Mouse (Mus musculus) forelimb bud, embryonic 11.5 days (tissue): Measurements from ENCODE around the gene Gm6096.
"Not testable (repeated sequence)": the region's sequence is repeated elsewhere in the genome, so short reads cannot be mapped to it uniquely, and the experiment has no call there.

ENCODE experiments used
- DNase-seq: peaks from one replicate; pipeline ENCODE4 v3.0.0-alpha.2; 2012; ENCODE audit warnings: low read depth, low spot score

The Gm6096 gene

GRCm38 (mm10) chr7:34250738-34251137 is at the start of gene Gm6096:
TSS of gene Gm6096 (plus strand) at chr7:34251038.
- no peak for DNase-seq

GRCm38 (mm10) chr7:34202147-34202546 is 48.7 kb upstream of the Gm6096 start:
- not testable (repeated sequence) for DNase-seq

GRCm38 (mm10) chr7:34206331-34206730 is 44.5 kb upstream of the Gm6096 start:
- DNase-seq, result no peak

- no peak for DNase-seq
Measured at GRCm38 (mm10) chr7:34208027-34208745, 42.7 kb upstream of the Gm6096 start.

GRCm38 (mm10) chr7:34213281-34213680 is 37.6 kb upstream of the Gm6096 start:
- DNase-seq, result no peak

- DNase-seq, result no peak
Measured at GRCm38 (mm10) chr7:34214644-34215043, 36.2 kb upstream of the Gm6096 start.

- no peak for DNase-seq
Measured at GRCm38 (mm10) chr7:34215481-34215880, 35.4 kb upstream of the Gm6096 start.

GRCm38 (mm10) chr7:34216474-34216873 is 34.4 kb upstream of the Gm6096 start:
- no peak for DNase-seq

- DNase-seq, result no peak
Measured at GRCm38 (mm10) chr7:34218496-34218895, 32.3 kb upstream of the Gm6096 start.

- no peak for DNase-seq
Measured at GRCm38 (mm10) chr7:34221594-34222250, 29.1 kb upstream of the Gm6096 start.

- no peak for DNase-seq
Measured at GRCm38 (mm10) chr7:34222340-34222739, 28.5 kb upstream of the Gm6096 start.

GRCm38 (mm10) chr7:34224308-34224707 is 26.5 kb upstream of the Gm6096 start:
- DNase-seq, result no peak

- DNase-seq, result no peak
Measured at GRCm38 (mm10) chr7:34226086-34226485, 24.8 kb upstream of the Gm6096 start.

- no peak for DNase-seq
Measured at GRCm38 (mm10) chr7:34226846-34227245, 24.0 kb upstream of the Gm6096 start.

GRCm38 (mm10) chr7:34228641-34229040 is 22.2 kb upstream of the Gm6096 start:
- DNase-seq, result no peak

GRCm38 (mm10) chr7:34229153-34229552 is 21.7 kb upstream of the Gm6096 start:
- no peak for DNase-seq

- DNase-seq, result peak; percentile 41
Measured at GRCm38 (mm10) chr7:34229691-34230111, 21.1 kb upstream of the Gm6096 start.

GRCm38 (mm10) chr7:34230116-34230515 is 20.7 kb upstream of the Gm6096 start, which contains the start of gene Gpi1:
TSS of gene Gpi1 (minus strand) at chr7:34230336.
- DNase-seq, result peak; percentile 84

GRCm38 (mm10) chr7:34232785-34233725 is 17.8 kb upstream of the Gm6096 start:
- no peak for DNase-seq

- DNase-seq, result peak; percentile 99
Measured at GRCm38 (mm10) chr7:34233909-34234609, 16.8 kb upstream of the Gm6096 start.
